Mouse (Mus musculus) embryonic facial prominence, embryonic 15.5 days (tissue): ENCODE measurements around the gene Skint9. TPM values are rescaled to one million over a fixed set of nuclear protein-coding genes. Genes with fewer than 3 reads are reported as not detected.
"Not testable (repeated sequence)": the region's sequence is repeated elsewhere in the genome, so short reads cannot be mapped to it uniquely, and the experiment has no call there.

Source experiments
- ATAC-seq: fragments of 200-750 bp; cut with Nextera tagmentation; 2 replicates; pipeline ENCODE4 v1.8.0; 2017; ENCODE audit warnings: low read depth, moderate TSS enrichment; ENCODE audit not compliant: insufficient number of reproducible peaks, low FRiP score, low TSS enrichment
- H3K27ac ChIP-seq: fragments of 300-500 bp; sonication (generic); replicated peaks from 2 replicates; pipeline ENCODE4 v1.5.1; 2015; ENCODE audit warnings: mild to moderate bottlenecking, inconsistent platforms
- H3K27me3 ChIP-seq: fragments of 300-500 bp; sonication (generic); 2 replicates; pipeline ENCODE4 v1.6.1; 2015; ENCODE audit warnings: inconsistent platforms
- H3K36me3 ChIP-seq: fragments of 300-500 bp; sonication (generic); 2 replicates; pipeline ENCODE4 v1.6.1; 2015; ENCODE audit warnings: mild to moderate bottlenecking, inconsistent platforms
- H3K4me1 ChIP-seq: fragments of 300-500 bp; sonication (generic); 2 replicates; pipeline ENCODE4 v1.6.1; 2015; ENCODE audit warnings: inconsistent platforms
- H3K4me2 ChIP-seq: fragments of 300-500 bp; sonication (generic); replicated peaks from 2 replicates; pipeline ENCODE4 v1.6.1; 2015; ENCODE audit warnings: mild to moderate bottlenecking, inconsistent platforms
- H3K4me3 ChIP-seq: fragments of 300-500 bp; sonication (generic); replicated peaks from 2 replicates; pipeline ENCODE4 v1.5.1; 2015; ENCODE audit warnings: mild to moderate bottlenecking, inconsistent platforms
- H3K9ac ChIP-seq: fragments of 300-500 bp; sonication (generic); 2 replicates; pipeline ENCODE4 v1.6.1; 2015; ENCODE audit warnings: inconsistent platforms
- H3K9me3 ChIP-seq: fragments of 300-500 bp; sonication (generic); replicated peaks from 2 replicates; pipeline ENCODE4 v1.6.1; 2016; ENCODE audit warnings: inconsistent platforms
- WGBS: fragments of 180-500 bp; shearing (Covaris S2); methylation state at CpG from one replicate; pipeline ENCODE4 v1.1.7; 2015; 5-methylcytosine and 5-hydroxymethylcytosine counted together
- polyA plus RNA-seq: library from polyadenylated mRNA; unstranded; fragments of >200 nt; fragmentation: Nextera tagmentation; extraction: Ambion mirVana; gene quantifications from 2 replicates; pipeline ENCODE4 v1.2.1, GENCODE M21; 2015

The Skint9 gene
- not detected in 2 replicates for polyA plus RNA-seq

DNA sequence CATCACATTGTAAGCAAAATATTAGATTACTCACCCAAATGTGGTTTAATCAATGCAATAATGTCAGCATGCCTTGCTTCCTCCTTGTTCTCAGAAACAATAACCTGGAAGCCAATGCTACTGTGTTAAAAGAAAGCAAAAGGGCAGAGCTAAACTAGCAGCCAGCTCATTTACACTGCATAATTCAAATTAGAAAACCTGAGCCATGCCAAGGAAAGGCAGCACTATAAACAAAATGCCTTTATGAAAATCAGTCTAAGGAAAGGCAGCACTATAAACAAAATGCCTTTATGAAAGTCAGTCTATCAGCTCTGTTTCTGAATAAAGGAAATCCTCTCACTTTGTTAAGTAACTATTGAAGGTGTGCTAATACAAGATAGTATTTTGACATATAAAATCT is at the start of gene Skint9:
Gene Skint9, minus strand, starts transcription at position 101 of the 400 bp plus-strand sequence.
- Histone ChIP-seq H3K4me3 (no peak within 1 kb of the TSS), H3K27me3 (no peaks in the 10 kb centered on the region), H3K4me1 (no peaks in the 10 kb centered on the region), H3K36me3 (no peaks in the 10 kb centered on the region), H3K9me3 (peaks cover 11% of the 10 kb centered on the region), H3K4me2 (no peak within 1 kb of the TSS), H3K9ac (no peak within 1 kb of the TSS), H3K27ac (no peak within 1 kb of the TSS)
- no peak for ATAC-seq

DNA sequence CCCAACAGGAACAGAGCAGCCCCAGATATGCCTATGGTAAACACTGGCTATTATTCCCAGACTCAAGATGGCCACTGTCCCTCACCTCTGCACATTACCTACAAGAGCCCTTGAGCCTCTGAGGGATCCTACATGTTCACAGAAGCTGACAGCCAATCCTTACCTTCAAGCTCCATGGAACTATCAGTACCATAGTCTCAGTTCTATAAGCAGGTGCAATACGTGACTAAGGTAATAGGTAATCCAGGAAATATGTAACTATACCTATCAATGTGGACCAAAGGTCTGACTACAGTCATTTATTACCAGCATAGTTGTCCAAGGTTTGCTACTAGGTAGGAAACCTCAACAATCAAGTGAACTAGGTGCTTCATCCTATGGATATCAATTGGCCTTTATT is 1.1 kb downstream of the Skint9 start:
- H3K4me3 ChIP-seq: no peak overlapping the region
- WGBS: 57% methylated on average over 1 of the region's 1 CpGs
- ATAC-seq: no peak
- H3K4me2 ChIP-seq: no peak overlapping the region
- peaks cover 9% of the 10 kb centered on the region for H3K9me3 ChIP-seq
- no peaks in the 10 kb centered on the region for H3K27me3 ChIP-seq
- no peaks in the 10 kb centered on the region for H3K36me3 ChIP-seq
- no peak overlapping the region for H3K9ac ChIP-seq
- no peaks in the 10 kb centered on the region for H3K4me1 ChIP-seq
- H3K27ac ChIP-seq: no peak overlapping the region

DNA sequence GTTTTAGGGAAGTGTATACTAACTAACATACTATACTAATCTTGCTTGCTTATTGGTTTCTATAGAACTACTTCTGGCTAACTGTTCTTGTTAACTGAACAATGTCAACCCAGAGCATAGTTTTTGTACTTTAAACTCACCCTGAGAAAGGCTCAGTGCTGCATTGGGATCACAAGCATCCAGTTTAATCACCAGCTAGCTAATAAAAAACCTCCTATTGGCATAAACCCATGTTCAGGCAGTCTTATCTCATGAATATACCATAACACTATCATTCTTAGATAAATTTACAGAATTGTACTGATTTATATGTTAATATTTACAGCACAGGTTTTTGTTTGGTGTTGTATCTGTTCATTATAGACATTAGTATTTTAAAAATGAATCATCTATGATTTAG is 1.6 kb downstream of the Skint9 start:
- no peaks in the 10 kb centered on the region for H3K36me3 ChIP-seq
- H3K4me2 ChIP-seq: no peak overlapping the region
- no peaks in the 10 kb centered on the region for H3K27me3 ChIP-seq
- no peak overlapping the region for H3K27ac ChIP-seq
- H3K4me1 ChIP-seq: no peaks in the 10 kb centered on the region
- peaks cover 4% of the 10 kb centered on the region; the same call in 1 of the 2 replicates for H3K9me3 ChIP-seq
- H3K9ac ChIP-seq: no peak overlapping the region
- ATAC-seq: no peak
- no peak overlapping the region for H3K4me3 ChIP-seq

- H3K36me3 ChIP-seq, H3K9me3 ChIP-seq, H3K27ac ChIP-seq, H3K4me3 ChIP-seq, H3K27me3 ChIP-seq, ATAC-seq, H3K9ac ChIP-seq, H3K4me1 ChIP-seq, H3K4me2 ChIP-seq: not testable (repeated sequence)
- WGBS: 92% methylated on average over 16 of the region's 17 CpGs
These were observed 84.7 kb downstream of the Skint9 start for GRCm38 (mm10) chr4:112349111-112349510.

Other genes with a start within 250 kb of the Skint9 start
- gene Skint3, start 201.7 kb downstream of the Skint9 start, polyA plus RNA-seq: 0.12 TPM in 1 of 2 replicates, not detected in the other
- 0.67 and 0.72 TPM in 2 replicates for gene Skint2, start 123.2 kb upstream of the Skint9 start, polyA plus RNA-seq